Mouse (Mus musculus): ENCODE measurements around the gene Paxx.

DNA sequence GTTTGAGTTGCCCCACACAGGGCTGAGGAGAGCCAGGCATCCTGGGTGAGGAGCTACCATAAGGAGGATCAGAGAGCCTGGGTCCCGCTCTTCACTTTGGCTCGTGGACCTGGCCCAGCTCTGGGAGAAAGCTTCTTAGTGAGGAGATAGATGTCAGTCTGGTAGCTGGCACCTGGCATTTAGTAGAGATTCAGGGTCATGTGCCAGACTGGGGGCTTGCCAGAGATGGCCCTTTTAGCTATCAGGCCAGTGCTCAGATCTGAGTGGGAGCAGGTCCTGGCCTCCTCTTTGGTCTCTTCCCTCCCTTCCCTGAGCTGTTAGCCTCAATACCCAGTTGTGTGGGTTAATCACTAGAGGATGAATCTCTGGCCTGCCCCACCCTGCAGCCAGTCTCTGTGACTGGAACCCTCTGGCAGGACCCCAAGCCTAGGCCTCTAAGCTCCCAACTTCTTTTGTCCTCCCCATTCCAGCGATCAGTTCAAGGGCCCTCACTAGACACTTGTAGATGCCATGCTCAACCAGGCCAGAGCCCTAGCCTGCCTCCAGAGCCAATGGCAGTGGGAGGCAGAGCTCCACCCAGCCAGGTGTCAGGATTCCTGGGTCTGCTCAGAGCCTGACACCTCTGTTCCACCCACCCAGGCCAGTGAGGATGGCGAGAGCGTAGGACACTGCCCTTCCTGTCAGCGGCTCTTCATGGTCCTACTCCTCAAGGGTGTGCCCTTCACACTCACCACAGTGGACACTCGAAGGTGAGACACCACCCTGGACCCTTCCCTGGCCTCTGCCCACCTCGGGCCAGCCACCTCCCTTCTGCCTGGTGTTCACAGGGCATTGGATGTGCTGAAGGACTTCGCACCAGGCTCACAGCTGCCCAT, 3.6 kb downstream of the Paxx start:
- TF ChIP-seq CTCF (IDR thresholded peaks at IDR 0.05; ENCODE audit: low read depth) = no peak
- no peak for TF ChIP-seq EP300 (IDR thresholded peaks at IDR 0.05; ENCODE audit: low read depth)

Measured in liver, embryonic 14.5 days (tissue).